ENCODE assay signal across 8 mouse cellular contexts in the genomic region with DNA sequence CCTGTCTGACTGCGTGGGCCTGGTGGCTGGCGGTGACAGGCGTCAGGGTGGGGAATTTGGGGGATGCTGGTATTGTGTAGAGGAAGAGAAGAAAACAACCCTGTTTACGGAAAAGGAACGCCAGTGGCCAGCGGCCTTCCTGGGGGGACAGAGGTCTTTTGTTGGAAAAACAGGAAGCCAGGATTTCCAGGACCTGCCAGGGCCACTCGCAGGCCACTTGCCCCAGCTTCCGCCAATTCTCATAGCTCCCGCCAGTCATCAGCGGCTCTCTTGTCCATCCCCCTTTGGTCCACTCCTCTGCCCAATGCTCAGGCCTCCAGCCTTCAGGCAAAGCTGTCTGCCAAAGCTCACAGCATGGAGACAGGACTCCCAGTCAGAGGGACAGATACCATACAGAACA. TPM values are rescaled to one million over a fixed set of nuclear protein-coding genes. Genes with fewer than 3 reads are reported as not detected.
A peak's percentile ranks its signal among the peaks of the same experiment; 100 is the strongest.
DNase-seq lines count a peak whose midpoint lies in the region; ATAC-seq lines count a peak whose summit lies in the region.

No protein-coding gene starts in this region.

- ATAC-seq in hindbrain, embryonic 13.5 days (ENCODE audit: low FRiP score) = no peak
- ATAC-seq in stomach, embryonic 15.5 days (ENCODE audit: insufficient read depth, low FRiP score, low read depth) = no peak
- ATAC-seq in midbrain, embryonic 11.5 days (ENCODE audit: low FRiP score) = no peak

- no peak overlapping the region for H3K4me2 ChIP-seq in hindbrain, embryonic 13.5 days
- H3K4me2 ChIP-seq in stomach, embryonic 15.5 days = no peak overlapping the region
- H3K4me2 ChIP-seq in midbrain, embryonic 11.5 days = no peak overlapping the region

- H3K9ac ChIP-seq in hindbrain, embryonic 13.5 days = no peak overlapping the region
- no peak overlapping the region for H3K9ac ChIP-seq in stomach, embryonic 15.5 days
- no peak overlapping the region for H3K9ac ChIP-seq in midbrain, embryonic 11.5 days (ENCODE audit: low read length)

- H3K27me3 ChIP-seq in hindbrain, embryonic 10.5 days (ENCODE audit: insufficient read depth, poor library complexity, severe bottlenecking) = no peaks in the 10 kb centered on the region
- H3K27me3 ChIP-seq in hindbrain, embryonic 13.5 days = no peaks in the 10 kb centered on the region
- H3K27me3 ChIP-seq in limb, embryonic 10.5 days (ENCODE audit: low read depth, poor library complexity, severe bottlenecking) = no peaks in the 10 kb centered on the region
- H3K27me3 ChIP-seq in stomach, embryonic 15.5 days (replicated peaks) = no peaks in the 10 kb centered on the region
- H3K27me3 ChIP-seq in midbrain, embryonic 11.5 days (ENCODE audit: control insufficient read depth, insufficient read depth, low read length) = no peaks in the 10 kb centered on the region

- H3K9me3 ChIP-seq in hindbrain, embryonic 10.5 days = no peaks in the 10 kb centered on the region
- H3K9me3 ChIP-seq in hindbrain, embryonic 13.5 days = no peaks in the 10 kb centered on the region
- no peaks in the 10 kb centered on the region for H3K9me3 ChIP-seq in limb, embryonic 10.5 days (replicated peaks)
- no peaks in the 10 kb centered on the region for H3K9me3 ChIP-seq in stomach, embryonic 15.5 days
- no peaks in the 10 kb centered on the region for H3K9me3 ChIP-seq in midbrain, embryonic 11.5 days (ENCODE audit: control insufficient read depth, low read length)

- H3K36me3 ChIP-seq in hindbrain, embryonic 10.5 days = no peaks in the 10 kb centered on the region
- no peaks in the 10 kb centered on the region for H3K36me3 ChIP-seq in hindbrain, embryonic 13.5 days
- no peaks in the 10 kb centered on the region for H3K36me3 ChIP-seq in limb, embryonic 10.5 days
- H3K36me3 ChIP-seq in stomach, embryonic 15.5 days = no peaks in the 10 kb centered on the region
- no peaks in the 10 kb centered on the region for H3K36me3 ChIP-seq in midbrain, embryonic 11.5 days (ENCODE audit: control insufficient read depth, insufficient read depth, low read length)

- H3K4me3 ChIP-seq in hindbrain, embryonic 10.5 days = no peak overlapping the region
- no peak overlapping the region for H3K4me3 ChIP-seq in hindbrain, embryonic 13.5 days
- H3K4me3 ChIP-seq in limb, embryonic 10.5 days = no peak overlapping the region
- no peak overlapping the region for H3K4me3 ChIP-seq in stomach, embryonic 15.5 days (replicated peaks)
- H3K4me3 ChIP-seq in midbrain, embryonic 11.5 days (ENCODE audit: low read depth, low read length) = no peak overlapping the region

- DNase-seq in hindbrain, embryonic 10.5 days (ENCODE audit: low spot score) = peak; percentile 26
- peak; percentile 41 to 49 for DNase-seq in cerebellum, postnatal 36 days
- DNase-seq in heart, postnatal 14 days = peak; percentile 64 to 67
- DNase-seq in limb, embryonic 10.5 days (ENCODE audit: low spot score) = no peak
- DNase-seq in Muller cell, postnatal 12 days (ENCODE audit: inconsistent ontology term) = no peak
- no peak for DNase-seq in midbrain, embryonic 11.5 days (ENCODE audit: low spot score, missing footprints)

- WGBS in hindbrain, embryonic 10.5 days = 52% methylated on average over 10 of the region's 10 CpGs
- WGBS in hindbrain, embryonic 13.5 days = 69% methylated on average over 10 of the region's 10 CpGs
- WGBS in limb, embryonic 10.5 days = 70% methylated on average over 10 of the region's 10 CpGs
- WGBS in stomach, embryonic 15.5 days = 63% methylated on average over 10 of the region's 10 CpGs
- WGBS in midbrain, embryonic 11.5 days = 68% methylated on average over 10 of the region's 10 CpGs

- peak overlapping the region; percentile 70; the same call in 1 of the 2 replicates for H3K27ac ChIP-seq in hindbrain, embryonic 10.5 days
- no peak overlapping the region; the same call in 1 of the 2 replicates for H3K27ac ChIP-seq in hindbrain, embryonic 13.5 days
- peak overlapping the region; percentile 81 for H3K27ac ChIP-seq in limb, embryonic 10.5 days
- H3K27ac ChIP-seq in stomach, embryonic 15.5 days = peak overlapping the region; percentile 69; the same call in 1 of the 2 replicates
- no peak overlapping the region for H3K27ac ChIP-seq in midbrain, embryonic 11.5 days (ENCODE audit: low read depth, low read length)

- H3K4me1 ChIP-seq in hindbrain, embryonic 10.5 days (replicated peaks) = peaks cover 46% of the 10 kb centered on the region
- H3K4me1 ChIP-seq in hindbrain, embryonic 13.5 days (replicated peaks) = peaks cover 38% of the 10 kb centered on the region
- peaks cover 60% of the 10 kb centered on the region for H3K4me1 ChIP-seq in limb, embryonic 10.5 days
- H3K4me1 ChIP-seq in stomach, embryonic 15.5 days = peaks cover 24% of the 10 kb centered on the region
- H3K4me1 ChIP-seq in midbrain, embryonic 11.5 days (ENCODE audit: control insufficient read depth, insufficient read depth, low read length) = peaks cover 4% of the 10 kb centered on the region; the same call in 1 of the 2 replicates

- intact Hi-C loops in heart, postnatal 14 days (cut with DNase I) = no loop called here

RNA-seq across cellular contexts. Expression of gene Creld2, which starts 20.7 kb away (rescaled TPM):
- polyA plus RNA-seq in hindbrain, embryonic 10.5 days (2016; fragmentation: Nextera tagmentation; extraction: Ambion mirVana) = 88.5 and 106 TPM in 2 replicates
- polyA plus RNA-seq in hindbrain, embryonic 13.5 days (2015; fragmentation: Nextera tagmentation; extraction: Ambion mirVana) = 57.1 and 60.0 TPM in 2 replicates
- 10 to 100 TPM; 12.1 to 22.5 TPM for total RNA-seq in heart, postnatal 14 days (2021)
- 98.5 and 99.0 TPM in 2 replicates for polyA plus RNA-seq in limb, embryonic 10.5 days (2016; fragmentation: Nextera tagmentation; extraction: Ambion mirVana)
- 124 and 125 TPM in 2 replicates for polyA plus RNA-seq in stomach, embryonic 15.5 days (2015; fragmentation: Nextera tagmentation; extraction: Ambion mirVana)
- polyA plus RNA-seq in midbrain, embryonic 11.5 days (2014; fragmentation: Nextera tagmentation; extraction: Ambion mirVana) = 72.5 and 81.7 TPM in 2 replicates

RNA-seq across cellular contexts. Expression of gene Alg12, which starts 21.0 kb away (rescaled TPM):
- 11.7 and 12.2 TPM in 2 replicates for polyA plus RNA-seq in hindbrain, embryonic 10.5 days (2016; fragmentation: Nextera tagmentation; extraction: Ambion mirVana)
- 8.1 and 8.7 TPM in 2 replicates for polyA plus RNA-seq in hindbrain, embryonic 13.5 days (2015; fragmentation: Nextera tagmentation; extraction: Ambion mirVana)
- total RNA-seq in heart, postnatal 14 days (2021) = 1 to 10 TPM; 9.2 to 9.9 TPM
- polyA plus RNA-seq in limb, embryonic 10.5 days (2016; fragmentation: Nextera tagmentation; extraction: Ambion mirVana) = 10.8 and 12.3 TPM in 2 replicates
- 11.6 and 13.4 TPM in 2 replicates for polyA plus RNA-seq in stomach, embryonic 15.5 days (2015; fragmentation: Nextera tagmentation; extraction: Ambion mirVana)
- polyA plus RNA-seq in midbrain, embryonic 11.5 days (2014; fragmentation: Nextera tagmentation; extraction: Ambion mirVana) = 10.8 and 11.0 TPM in 2 replicates

RNA-seq across cellular contexts. Expression of gene Pim3, which starts 21.9 kb away (rescaled TPM):
- polyA plus RNA-seq in hindbrain, embryonic 10.5 days (2016; fragmentation: Nextera tagmentation; extraction: Ambion mirVana) = 41.3 and 48.3 TPM in 2 replicates
- polyA plus RNA-seq in hindbrain, embryonic 13.5 days (2015; fragmentation: Nextera tagmentation; extraction: Ambion mirVana) = 45.6 and 47.2 TPM in 2 replicates
- total RNA-seq in heart, postnatal 14 days (2021) = 10 to 100 TPM; 97.7 to 97.8 TPM
- 46.6 and 48.2 TPM in 2 replicates for polyA plus RNA-seq in limb, embryonic 10.5 days (2016; fragmentation: Nextera tagmentation; extraction: Ambion mirVana)
- 68.7 and 74.8 TPM in 2 replicates for polyA plus RNA-seq in stomach, embryonic 15.5 days (2015; fragmentation: Nextera tagmentation; extraction: Ambion mirVana)
- 30.1 and 30.5 TPM in 2 replicates for polyA plus RNA-seq in midbrain, embryonic 11.5 days (2014; fragmentation: Nextera tagmentation; extraction: Ambion mirVana)

Comparison
In these comparisons a context has a peak if more than half of its experiments do, and no peak if none do; other contexts are left out.
1. H3K27ac ChIP-seq: peak in hindbrain, embryonic 10.5 days (single experiment), limb, embryonic 10.5 days (single experiment) and stomach, embryonic 15.5 days (single experiment); none in hindbrain, embryonic 13.5 days (single experiment) and midbrain, embryonic 11.5 days (single experiment).
2. DNase-seq: peak in hindbrain, embryonic 10.5 days (single experiment), cerebellum, postnatal 36 days (2 of 2) and heart, postnatal 14 days (2 of 2); none in limb, embryonic 10.5 days (single experiment), Muller cell, postnatal 12 days (single experiment) and midbrain, embryonic 11.5 days (single experiment).